11 mouse cellular contexts compared by ENCODE assay signal in genomic region chr19:26550299-26550698, GRCm38 (mm10).
"Had no signal": no experiment of that assay in that cellular context is flagged by ENCODE, and none has a peak within 500 bp of the region (broad histone marks: within the 10 kb centered on the region; RNA-seq: fewer than 3 reads in every experiment).

No protein-coding gene starts in this region.

- DNase-seq: kidney, adult 18-20 months; liver; liver, embryonic 13.5 days; liver, postnatal 0 days; lung, postnatal 14 days; thymus, postnatal 4 days had no signal

- H3K4me1 ChIP-seq: intestine, embryonic 15.5 days; kidney, embryonic 15.5 days; liver, embryonic 13.5 days had no signal

- H3K36me3 ChIP-seq: intestine, embryonic 15.5 days; kidney, embryonic 15.5 days; liver, embryonic 13.5 days; lung, embryonic 15.5 days; midbrain, embryonic 13.5 days had no signal

- H3K4me3 ChIP-seq: intestine, embryonic 15.5 days; kidney, embryonic 15.5 days; left cerebral cortex, adult 2 months; liver, embryonic 13.5 days; lung, embryonic 15.5 days; midbrain, embryonic 13.5 days had no signal

- H3K9me3 ChIP-seq: intestine, embryonic 15.5 days; kidney, embryonic 15.5 days; liver, embryonic 13.5 days; lung, embryonic 15.5 days; midbrain, embryonic 13.5 days had no signal

- H3K4me2 ChIP-seq: intestine, embryonic 15.5 days; kidney, embryonic 15.5 days; liver, embryonic 13.5 days; lung, embryonic 15.5 days; midbrain, embryonic 13.5 days had no signal

- H3K9ac ChIP-seq: intestine, embryonic 15.5 days; kidney, embryonic 15.5 days; liver, embryonic 13.5 days; liver, postnatal 0 days; lung, embryonic 15.5 days; midbrain, embryonic 13.5 days had no signal

- ATAC-seq: intestine, embryonic 15.5 days; liver, postnatal 0 days; midbrain, embryonic 13.5 days had no signal

- H3K27ac ChIP-seq: intestine, embryonic 15.5 days; kidney, embryonic 15.5 days; left cerebral cortex, adult 2 months; liver, embryonic 13.5 days; lung, embryonic 15.5 days; midbrain, embryonic 13.5 days had no signal

- H3K27me3 ChIP-seq: intestine, embryonic 15.5 days; kidney, embryonic 15.5 days; liver, embryonic 13.5 days; lung, embryonic 15.5 days; midbrain, embryonic 13.5 days had no signal
